Mouse (Mus musculus): ENCODE measurements at regions not wholly inside any gene's neighbourhood (a gene's known extent, or its start where the extent isn't known, plus 50 kb on each side); places are given as distances from the start of the nearest gene placed in this dataset.

DNA sequence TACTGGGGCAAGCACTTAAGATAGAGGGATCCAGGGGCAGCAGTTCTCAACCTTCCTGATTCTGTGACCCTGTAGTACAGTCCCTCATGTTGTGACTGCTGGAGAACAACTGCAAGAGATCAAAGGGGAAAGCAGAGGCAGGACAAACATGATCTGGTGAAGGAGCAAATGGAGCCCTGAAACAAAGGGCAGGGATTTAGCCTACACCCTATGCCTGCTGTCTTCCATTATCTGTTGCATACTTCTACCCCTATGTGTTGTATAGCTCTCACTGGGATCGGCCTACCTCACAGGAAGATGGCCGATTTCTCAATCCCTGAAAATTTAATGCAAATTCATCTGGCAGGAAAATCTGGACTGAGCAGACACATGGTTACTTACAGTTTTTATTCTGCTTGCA, 334.3 kb downstream of the Tmem182 start:
- Histone ChIP-seq H3K27me3 (replicated peaks; ENCODE audit: control insufficient read depth, insufficient read depth, low read length) (no peaks in the 10 kb centered on the region), H3K9ac (ENCODE audit: low read depth, low read length) (no peak overlapping the region), H3K9me3 (ENCODE audit: control insufficient read depth, low read length) (no peaks in the 10 kb centered on the region), H3K4me2 (ENCODE audit: low read length) (no peak overlapping the region), H3K4me3 (ENCODE audit: low read length) (no peak overlapping the region), H3K27ac (ENCODE audit: low read depth, low read length) (no peak overlapping the region), H3K4me1 (ENCODE audit: control insufficient read depth, insufficient read depth, low read depth, low read length) (no peaks in the 10 kb centered on the region), H3K36me3 (ENCODE audit: control insufficient read depth, insufficient read depth, low read length) (no peaks in the 10 kb centered on the region)
- no peak for ATAC-seq
- WGBS, result 69% methylated on average over 2 of the region's 2 CpGs

DNA sequence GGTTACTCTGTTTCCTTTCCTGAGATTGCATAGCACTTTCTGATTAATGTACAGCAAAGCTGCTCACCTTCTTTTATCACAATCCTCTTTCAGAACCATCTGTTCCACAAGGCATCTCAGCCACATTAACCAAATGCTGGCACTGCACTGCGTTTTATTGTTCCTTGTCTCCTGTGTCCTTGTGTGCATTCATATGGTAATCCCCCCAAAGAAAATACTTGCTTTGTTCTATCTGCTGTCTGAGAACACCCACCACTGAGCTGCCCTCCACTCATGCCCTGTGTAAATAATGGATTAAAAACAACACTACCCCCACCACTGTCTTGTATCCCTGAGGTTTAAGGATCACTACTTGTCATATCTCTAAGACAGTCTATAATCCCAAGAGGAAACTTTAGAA, 335.1 kb downstream of the Tmem182 start:
- Histone ChIP-seq H3K36me3 (ENCODE audit: control insufficient read depth, insufficient read depth, low read length) (no peaks in the 10 kb centered on the region), H3K27ac (ENCODE audit: low read depth, low read length) (no peak overlapping the region), H3K4me3 (ENCODE audit: low read length) (no peak overlapping the region), H3K4me1 (ENCODE audit: control insufficient read depth, insufficient read depth, low read depth, low read length) (no peaks in the 10 kb centered on the region), H3K9ac (ENCODE audit: low read depth, low read length) (no peak overlapping the region), H3K27me3 (replicated peaks; ENCODE audit: control insufficient read depth, insufficient read depth, low read length) (no peaks in the 10 kb centered on the region), H3K9me3 (ENCODE audit: control insufficient read depth, low read length) (no peaks in the 10 kb centered on the region), H3K4me2 (ENCODE audit: low read length) (no peak overlapping the region)
- WGBS, result 13% methylated on average over 1 of the region's 1 CpGs
- no peak for ATAC-seq

GRCm38 (mm10) chr1:41141992-41142391, 336.6 kb downstream of the Tmem182 start:
- no peaks in the 10 kb centered on the region for H3K36me3 ChIP-seq (ENCODE audit: control insufficient read depth, insufficient read depth, low read length)
- no peaks in the 10 kb centered on the region for H3K27me3 ChIP-seq (replicated peaks; ENCODE audit: control insufficient read depth, insufficient read depth, low read length)
- 87% methylated on average over 4 of the region's 4 CpGs for WGBS
- no peak for ATAC-seq
- no peaks in the 10 kb centered on the region for H3K9me3 ChIP-seq (ENCODE audit: control insufficient read depth, low read length)
- H3K4me1 ChIP-seq (ENCODE audit: control insufficient read depth, insufficient read depth, low read depth, low read length), result no peaks in the 10 kb centered on the region
- no peak overlapping the region for H3K27ac ChIP-seq (ENCODE audit: low read depth, low read length)
- H3K4me2 ChIP-seq (ENCODE audit: low read length), result no peak overlapping the region
- no peak overlapping the region for H3K9ac ChIP-seq (ENCODE audit: low read depth, low read length)
- H3K4me3 ChIP-seq (ENCODE audit: low read length), result no peak overlapping the region

GRCm38 (mm10) chr1:41152516-41152915, 347.1 kb downstream of the Tmem182 start:
- peak; percentile 82 for ATAC-seq
- no peak overlapping the region for H3K27ac ChIP-seq (ENCODE audit: low read depth, low read length)
- no peak overlapping the region for H3K9ac ChIP-seq (ENCODE audit: low read depth, low read length)
- H3K4me2 ChIP-seq (ENCODE audit: low read length), result no peak overlapping the region
- H3K4me3 ChIP-seq (ENCODE audit: low read length), result no peak overlapping the region
- WGBS, result 55% methylated on average over 1 of the region's 1 CpGs
- H3K9me3 ChIP-seq (ENCODE audit: control insufficient read depth, low read length), result no peaks in the 10 kb centered on the region
- no peaks in the 10 kb centered on the region for H3K27me3 ChIP-seq (replicated peaks; ENCODE audit: control insufficient read depth, insufficient read depth, low read length)
- H3K4me1 ChIP-seq (ENCODE audit: control insufficient read depth, insufficient read depth, low read depth, low read length), result peaks cover 4% of the 10 kb centered on the region
- no peaks in the 10 kb centered on the region for H3K36me3 ChIP-seq (ENCODE audit: control insufficient read depth, insufficient read depth, low read length)

- H3K27ac ChIP-seq (ENCODE audit: low read depth, low read length), result no peak overlapping the region
- 34% methylated on average over 14 of the region's 14 CpGs for WGBS
- no peak overlapping the region for H3K9ac ChIP-seq (ENCODE audit: low read depth, low read length)
- no peaks in the 10 kb centered on the region for H3K27me3 ChIP-seq (replicated peaks; ENCODE audit: control insufficient read depth, insufficient read depth, low read length)
- no peak overlapping the region for H3K4me3 ChIP-seq (ENCODE audit: low read length)
- no peaks in the 10 kb centered on the region for H3K36me3 ChIP-seq (ENCODE audit: control insufficient read depth, insufficient read depth, low read length)
- peak; percentile 43 for ATAC-seq
- no peak overlapping the region for H3K4me2 ChIP-seq (ENCODE audit: low read length)
- peaks cover 11% of the 10 kb centered on the region for H3K4me1 ChIP-seq (ENCODE audit: control insufficient read depth, insufficient read depth, low read depth, low read length)
- H3K9me3 ChIP-seq (ENCODE audit: control insufficient read depth, low read length), result no peaks in the 10 kb centered on the region
Observed at GRCm38 (mm10) chr1:41153174-41153999, 348.0 kb downstream of the Tmem182 start.

DNA sequence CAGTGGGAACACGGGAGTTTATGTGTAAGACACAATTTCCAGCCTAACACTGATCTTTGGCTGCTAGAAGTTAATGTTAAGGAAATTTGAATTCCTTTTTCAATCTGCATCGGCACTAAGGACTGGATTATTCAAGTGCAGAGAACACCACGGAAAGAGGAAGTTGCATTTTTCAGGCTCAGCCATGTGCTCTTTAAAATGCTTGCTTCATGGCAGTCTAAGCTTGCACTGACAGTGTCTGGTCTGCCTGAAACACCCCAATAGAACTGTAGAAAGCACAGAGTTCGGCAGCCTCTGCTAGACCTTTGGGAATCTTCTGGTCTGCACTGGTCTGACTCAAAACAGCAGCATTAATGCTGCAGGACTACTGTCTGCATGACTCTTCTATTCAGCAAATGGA, 348.8 kb downstream of the Tmem182 start:
- Histone ChIP-seq H3K9me3 (ENCODE audit: control insufficient read depth, low read length) (no peaks in the 10 kb centered on the region), H3K4me2 (ENCODE audit: low read length) (no peak overlapping the region), H3K27ac (ENCODE audit: low read depth, low read length) (no peak overlapping the region), H3K36me3 (ENCODE audit: control insufficient read depth, insufficient read depth, low read length) (no peaks in the 10 kb centered on the region), H3K9ac (ENCODE audit: low read depth, low read length) (no peak overlapping the region), H3K27me3 (replicated peaks; ENCODE audit: control insufficient read depth, insufficient read depth, low read length) (no peaks in the 10 kb centered on the region), H3K4me1 (ENCODE audit: control insufficient read depth, insufficient read depth, low read depth, low read length) (peaks cover 16% of the 10 kb centered on the region), H3K4me3 (ENCODE audit: low read length) (no peak overlapping the region)
- WGBS, result 45% methylated on average over 4 of the region's 4 CpGs
- ATAC-seq, result no peak

DNA sequence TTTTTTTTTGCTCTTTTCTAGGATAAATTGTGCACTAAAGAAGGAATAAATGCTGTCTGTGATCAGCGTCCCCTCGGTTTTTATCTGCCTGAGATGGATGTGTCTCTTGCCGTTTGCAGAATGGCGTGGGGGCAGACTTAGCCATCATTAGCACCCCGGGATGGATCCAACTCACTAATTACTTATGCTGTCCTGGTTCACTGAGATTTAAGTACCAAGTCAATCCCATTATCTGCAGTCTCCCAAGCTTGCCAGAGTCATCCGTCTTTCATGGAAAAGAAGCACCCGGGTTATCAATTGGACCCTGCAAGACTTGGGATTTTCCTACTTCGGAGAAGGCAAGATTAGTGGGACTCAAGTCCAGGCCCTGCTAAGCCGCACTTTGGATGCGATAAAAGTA, 351.5 kb downstream of the Tmem182 start:
- H3K9ac ChIP-seq (ENCODE audit: low read depth, low read length), result no peak overlapping the region
- H3K27me3 ChIP-seq (replicated peaks; ENCODE audit: control insufficient read depth, insufficient read depth, low read length), result no peaks in the 10 kb centered on the region
- 22% methylated on average over 10 of the region's 10 CpGs for WGBS
- no peak overlapping the region for H3K4me3 ChIP-seq (ENCODE audit: low read length)
- no peak overlapping the region for H3K27ac ChIP-seq (ENCODE audit: low read depth, low read length)
- H3K4me2 ChIP-seq (ENCODE audit: low read length), result no peak overlapping the region
- peaks cover 16% of the 10 kb centered on the region for H3K4me1 ChIP-seq (ENCODE audit: control insufficient read depth, insufficient read depth, low read depth, low read length)
- H3K36me3 ChIP-seq (ENCODE audit: control insufficient read depth, insufficient read depth, low read length), result no peaks in the 10 kb centered on the region
- H3K9me3 ChIP-seq (ENCODE audit: control insufficient read depth, low read length), result no peaks in the 10 kb centered on the region
- ATAC-seq, result no peak; the same call in 1 of the 2 replicates

GRCm38 (mm10) chr1:41157651-41158513, 352.5 kb downstream of the Tmem182 start:
- Histone ChIP-seq H3K9me3 (ENCODE audit: control insufficient read depth, low read length) (no peaks in the 10 kb centered on the region), H3K4me2 (ENCODE audit: low read length) (peak overlapping the region; percentile 50), H3K9ac (ENCODE audit: low read depth, low read length) (no peak overlapping the region), H3K36me3 (ENCODE audit: control insufficient read depth, insufficient read depth, low read length) (no peaks in the 10 kb centered on the region), H3K27ac (ENCODE audit: low read depth, low read length) (peak overlapping the region; percentile 54; the same call in 1 of the 2 replicates), H3K27me3 (replicated peaks; ENCODE audit: control insufficient read depth, insufficient read depth, low read length) (no peaks in the 10 kb centered on the region), H3K4me1 (ENCODE audit: control insufficient read depth, insufficient read depth, low read depth, low read length) (peaks cover 16% of the 10 kb centered on the region), H3K4me3 (ENCODE audit: low read length) (peak overlapping the region; percentile 11; the same call in 1 of the 2 replicates)
- WGBS, result 13% methylated on average over 19 of the region's 21 CpGs
- ATAC-seq, result peak; percentile 86
